Mouse (Mus musculus): ENCODE measurements around the gene Rad9b.

- peak; percentile 49 for TF ChIP-seq CTCF (IDR thresholded peaks at IDR 0.05; ENCODE audit: insufficient read depth, low read length)
- no peak for TF ChIP-seq POLR2A (IDR thresholded peaks at IDR 0.05; ENCODE audit: borderline replicate concordance, extremely low read depth, low read depth, low read length)
Measured at GRCm38 (mm10) chr5:122318100-122318499, 35.9 kb downstream of the Rad9b start.
